Mouse (Mus musculus): ENCODE results near the gene Ppp1r13l.

Gene Ppp1r13l

DNA sequence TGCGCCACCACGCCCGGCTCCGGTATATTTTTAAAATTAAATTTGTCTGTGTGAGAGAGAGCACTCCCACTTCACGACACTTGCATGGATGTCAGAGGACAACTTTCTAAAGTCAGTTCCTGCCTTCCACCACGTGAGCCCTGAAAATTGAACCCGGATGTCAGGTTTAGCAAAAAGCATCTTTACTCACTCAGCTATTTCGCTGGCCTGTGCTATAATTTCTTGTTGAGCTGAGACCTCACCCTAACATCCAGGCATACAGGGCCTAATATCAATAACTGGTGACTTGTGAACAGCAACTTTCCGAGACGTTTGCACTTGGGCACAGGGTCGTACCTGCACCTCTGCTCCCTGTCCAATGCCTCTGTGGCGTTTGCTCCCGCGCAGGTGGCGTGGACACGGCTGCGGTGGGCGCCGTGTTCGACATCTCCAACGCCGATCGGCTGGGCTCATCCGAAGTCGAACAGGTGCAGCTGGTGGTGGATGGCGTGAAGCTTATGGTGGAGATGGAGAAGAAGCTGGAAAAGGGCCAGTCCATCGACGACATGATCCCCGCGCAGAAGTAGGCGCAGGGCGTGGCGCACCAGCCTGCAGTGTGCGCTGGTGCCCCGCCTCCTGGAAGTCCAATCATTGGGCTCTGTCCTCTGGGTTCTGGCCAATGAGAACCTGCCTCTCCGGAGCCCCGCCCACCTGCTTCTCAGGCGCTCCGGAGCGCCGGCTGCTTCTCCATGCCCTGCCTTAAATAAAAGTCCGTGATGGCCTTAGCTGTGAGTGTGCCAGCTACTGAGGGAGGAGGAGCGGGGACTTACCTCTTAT, 61.5 kb downstream of the Ppp1r13l start:
- peak; percentile 97 for DNase-seq

DNA sequence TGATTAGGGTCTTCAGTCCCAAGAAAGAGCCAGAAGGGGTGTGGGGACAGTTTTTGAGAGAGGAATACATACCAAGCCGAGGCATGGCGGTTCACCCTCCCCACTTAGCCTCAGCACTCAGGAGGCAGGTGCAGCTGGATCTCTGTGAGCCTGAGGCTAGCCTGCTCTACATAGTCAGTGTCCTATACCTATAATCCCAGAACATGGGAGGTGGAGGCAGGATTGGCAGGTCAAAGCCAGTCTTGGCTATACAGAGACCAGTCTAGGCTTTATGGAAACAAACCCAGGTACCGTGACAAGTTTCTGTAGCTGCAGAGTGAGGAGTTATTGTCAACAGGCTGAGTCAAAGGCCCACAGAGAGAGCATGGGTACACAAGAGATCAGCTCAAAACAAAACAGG, 63.5 kb downstream of the Ppp1r13l start:
- DNase-seq, result no peak

DNA sequence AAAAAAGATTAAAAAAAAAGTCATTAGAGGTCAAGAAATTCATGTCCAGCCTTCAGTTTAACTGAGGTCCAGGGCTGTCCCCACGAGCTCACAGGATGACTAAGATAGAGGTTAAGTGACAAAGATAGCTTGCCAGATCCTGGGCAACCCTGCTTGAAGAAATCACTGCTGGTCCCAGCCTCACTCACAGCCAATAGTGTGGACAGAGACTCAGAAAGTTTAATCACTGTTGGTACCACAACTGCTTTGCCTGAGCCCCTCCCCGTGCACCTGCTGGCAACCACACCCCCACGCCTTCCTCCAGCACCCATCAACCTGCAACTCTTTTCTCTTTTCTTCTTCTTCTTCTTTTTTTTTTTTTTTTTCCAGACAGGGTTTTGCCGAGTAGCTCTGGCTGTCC, 64.5 kb downstream of the Ppp1r13l start:
- DNase-seq, result no peak

DNA sequence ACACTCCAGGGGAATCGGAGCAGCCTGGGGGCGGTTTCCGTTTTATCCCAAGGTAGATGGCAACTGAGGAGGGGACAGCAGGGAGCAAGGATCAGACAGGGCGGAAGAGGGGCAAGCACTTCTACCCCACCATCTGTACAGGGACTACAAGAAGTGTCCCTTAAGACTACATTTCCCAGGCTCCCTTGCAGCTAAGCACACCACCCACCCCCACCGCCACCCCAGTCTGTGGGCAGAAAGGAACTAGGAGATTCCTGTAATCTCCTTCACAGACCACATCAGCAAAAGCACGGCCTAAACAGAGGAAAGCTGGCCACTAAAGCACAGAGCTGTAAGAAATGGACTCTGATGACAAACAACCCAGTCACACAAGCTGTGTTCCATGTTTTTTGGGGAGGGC, 66.8 kb downstream of the Ppp1r13l start:
- DNase-seq, result no peak

DNA sequence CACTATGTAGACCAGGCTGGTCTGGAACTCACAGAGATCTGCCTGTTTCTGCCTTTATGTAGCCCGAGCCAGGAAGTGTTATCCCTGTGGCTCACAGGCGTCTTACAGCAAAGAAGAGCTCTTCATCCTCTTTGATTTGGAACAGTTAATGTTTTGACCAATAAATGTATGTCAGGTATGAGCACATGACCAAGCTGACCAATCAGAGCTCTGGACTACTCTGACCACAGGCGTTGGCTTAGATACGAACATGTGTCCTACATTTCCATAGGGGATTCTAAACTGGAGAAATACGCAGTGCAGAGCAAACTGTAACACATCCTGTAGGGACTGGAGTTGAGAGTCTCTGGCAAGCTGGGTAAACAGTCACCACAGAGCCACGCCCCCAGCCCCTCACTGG, 67.3 kb downstream of the Ppp1r13l start:
- DNase-seq, result no peak
